Mouse (Mus musculus) cerebellum, adult 18-20 months (tissue): ENCODE results near the gene Bpifc.
A peak's percentile ranks its signal among the peaks of the same experiment; 100 is the strongest.

Experiments used
- DNase-seq, 2 experiments: peaks; one replicate each; pipeline ENCODE4 v3.0.0; 2021

Gene Bpifc

GRCm38 (mm10) chr10:85951765-85952443, 59.8 kb downstream of the Bpifc start:
- DNase-seq: no peak

GRCm38 (mm10) chr10:85948483-85949196, 63.1 kb downstream of the Bpifc start:
- DNase-seq: no peak

GRCm38 (mm10) chr10:85936280-85936965, 75.3 kb downstream of the Bpifc start:
- DNase-seq: no peak

DNA sequence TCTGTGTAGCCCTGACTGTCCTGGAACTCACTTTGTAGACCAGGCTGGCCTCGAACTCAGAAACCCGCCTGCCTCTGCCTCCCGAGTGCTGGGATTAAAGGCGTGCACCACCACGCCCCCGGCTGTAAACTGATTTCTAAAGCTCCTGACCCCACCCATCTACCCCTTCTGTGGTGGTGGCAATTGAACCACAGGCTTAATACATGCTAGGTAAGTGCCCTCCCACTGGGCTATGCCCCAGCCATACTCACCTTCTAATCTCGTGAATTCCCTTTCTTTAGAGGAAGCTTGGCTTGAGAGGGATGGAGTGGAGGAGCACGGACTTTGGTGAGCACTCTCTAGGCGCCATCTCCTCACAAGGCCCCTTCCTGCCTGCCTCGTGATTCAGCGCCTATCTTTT, 81.7 kb downstream of the Bpifc start:
- DNase-seq: no peak

DNA sequence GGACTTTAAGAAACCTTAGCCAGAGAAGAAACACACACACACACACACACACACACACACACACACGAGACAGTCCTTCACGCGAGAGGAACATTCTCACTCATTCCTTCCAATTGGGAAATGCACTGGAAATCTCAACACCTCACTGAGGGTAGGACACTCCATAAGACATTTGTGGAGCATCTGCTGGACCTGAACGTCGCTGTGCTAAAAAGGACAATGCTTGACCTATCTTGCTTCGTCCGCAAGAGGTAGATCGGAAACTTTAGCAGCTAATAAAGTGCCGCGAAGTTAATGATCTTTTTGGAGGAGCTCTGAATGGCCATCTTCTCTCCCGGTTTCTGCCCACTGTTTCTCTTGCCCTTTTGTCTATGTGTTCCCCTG, 82.5 kb downstream of the Bpifc start:
- peak in 1 of 2 experiments; percentile 28 for DNase-seq

DNA sequence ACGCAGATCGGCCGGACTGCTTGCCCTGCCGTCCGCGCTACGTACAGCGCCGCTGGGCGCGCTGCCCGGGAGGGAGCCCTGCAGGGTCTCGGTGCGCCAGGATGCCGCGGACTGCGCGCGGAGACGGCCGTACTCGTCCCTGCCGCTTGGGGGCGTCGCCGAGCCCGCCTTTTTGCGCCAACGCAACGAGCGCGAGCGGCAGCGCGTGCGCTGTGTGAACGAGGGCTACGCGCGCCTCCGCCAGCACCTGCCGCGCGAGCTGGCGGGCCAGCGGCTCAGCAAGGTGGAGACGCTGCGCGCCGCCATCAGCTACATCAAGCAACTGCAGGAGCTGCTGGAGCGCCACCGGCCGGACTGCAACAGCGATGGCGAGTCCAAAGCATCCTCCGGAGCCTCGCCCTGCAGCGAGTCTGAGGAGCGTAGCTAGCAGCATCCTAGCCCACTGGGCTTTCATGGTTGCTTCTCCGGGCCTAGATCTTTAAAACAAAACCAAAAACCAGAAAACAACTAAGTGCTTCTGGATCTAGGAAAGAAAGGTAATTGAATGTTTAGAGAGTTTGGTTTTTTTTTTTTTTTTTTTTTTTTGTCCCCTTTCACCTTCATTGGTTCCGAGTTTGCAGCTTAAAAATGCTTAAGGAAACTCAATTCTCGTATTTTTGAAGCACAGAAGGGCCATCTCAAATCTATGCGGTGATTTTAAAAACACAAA, 83.0 kb downstream of the Bpifc start:
- peak; percentile 85 to 91 for DNase-seq

DNA sequence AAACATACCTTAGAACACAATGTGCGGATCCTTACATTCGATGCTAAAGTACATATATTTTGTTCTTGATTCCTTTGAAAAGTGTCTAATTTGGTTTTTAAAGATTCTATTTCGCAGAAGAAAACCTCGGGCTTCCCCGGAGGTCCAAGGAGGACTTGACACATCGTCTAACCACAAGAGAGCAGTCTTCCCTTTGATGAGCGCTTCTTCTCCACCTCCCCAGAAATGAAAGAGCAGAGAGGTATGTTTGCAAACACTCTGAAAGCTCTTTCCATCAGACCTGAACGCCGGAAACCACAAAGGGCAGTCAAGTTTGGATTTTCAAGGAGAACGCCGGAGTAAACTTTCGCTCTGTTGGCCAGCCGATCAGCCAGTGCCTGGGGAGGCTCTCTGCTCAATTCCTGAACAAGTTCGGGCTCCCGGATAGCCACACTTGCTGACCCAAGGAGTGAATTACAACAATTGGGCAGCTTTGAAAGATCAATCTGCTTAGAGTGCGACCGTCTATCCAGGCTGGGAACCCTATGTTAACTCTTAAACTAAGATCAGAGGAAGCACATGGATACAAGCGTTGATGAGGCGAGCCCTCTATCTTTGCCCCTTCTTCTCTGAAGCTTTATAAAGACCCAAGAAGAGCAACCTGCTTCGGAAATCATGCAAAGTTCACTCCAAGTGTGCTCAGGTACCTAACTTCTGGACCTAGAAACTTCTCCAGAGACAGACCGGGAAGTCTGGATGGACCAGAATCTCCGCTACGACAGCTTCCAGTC, 83.8 kb downstream of the Bpifc start, which contains the start of gene Ascl4:
Ascl4 (plus strand) TSS at position 6 of the 770 bp plus-strand sequence.
- DNase-seq: peak; percentile 29 to 40

- DNase-seq: peak; percentile 95 to 97
Measured at GRCm38 (mm10) chr10:85916498-85917309, 95.0 kb downstream of the Bpifc start, which contains the start of gene Prdm4. Gene Prdm4 (minus strand): TSS chr10:85917142.
